Mouse (Mus musculus) olfactory bulb, adult 2 months (tissue): ENCODE results near the gene Ppp1r12a.

ENCODE experiments used
- CTCF ChIP-seq: fragments of 200-500 bp; IDR thresholded peaks from 2 replicates; pipeline ENCODE4 v1.5.1; 2012; ENCODE audit warnings: low read depth, mild to moderate bottlenecking, low read length, moderate library complexity; ENCODE audit not compliant: insufficient read depth
- POLR2A ChIP-seq: fragments of 200-500 bp; IDR thresholded peaks from 2 replicates; pipeline ENCODE4 v1.6.1; 2012; ENCODE audit warnings: mild to moderate bottlenecking, low read depth, low read length, moderate library complexity; ENCODE audit not compliant: insufficient read depth

- no peak for TF ChIP-seq CTCF
- TF ChIP-seq POLR2A = no peak
Observed at GRCm38 (mm10) chr10:108191381-108191787, 29.4 kb downstream of the Ppp1r12a start.
